Mouse (Mus musculus): Measurements from ENCODE around the gene Grik2. TPM values are rescaled to one million over a fixed set of nuclear protein-coding genes. Genes with fewer than 3 reads are reported as not detected.
"Not testable (repeated sequence)": the region's sequence is repeated elsewhere in the genome, so short reads cannot be mapped to it uniquely, and the experiment has no call there.

The Grik2 gene
- polyA plus RNA-seq, 1 experiment from 2014 or later: 15.5 TPM

DNA sequence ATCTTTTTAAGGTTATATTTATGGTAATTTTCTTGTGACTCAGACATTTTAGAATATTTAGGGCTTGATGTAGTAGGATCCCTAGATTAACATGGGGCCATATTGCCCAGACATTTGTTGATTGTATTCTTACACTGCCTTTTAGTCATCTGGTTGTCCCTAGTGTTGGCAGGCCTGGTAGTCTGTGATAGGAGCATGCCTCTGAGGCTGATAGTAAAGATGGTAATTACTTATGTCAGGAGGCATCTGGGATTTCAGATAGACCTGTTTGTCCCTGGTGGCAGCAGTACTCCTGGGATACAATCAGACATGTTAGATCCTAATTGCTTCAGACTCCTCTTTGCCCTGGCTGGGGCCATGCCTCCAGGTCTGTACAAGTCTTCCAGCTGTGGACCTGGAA is 423.3 kb downstream of the Grik2 start:
- Histone ChIP-seq H3K9ac (ENCODE audit: low read length) (no peak overlapping the region), H3K4me1 (ENCODE audit: control insufficient read depth, insufficient read depth, low read length) (no peaks in the 10 kb centered on the region), H3K36me3 (ENCODE audit: control insufficient read depth, insufficient read depth, low read length) (no peaks in the 10 kb centered on the region), H3K4me2 (no peak overlapping the region), H3K9me3 (ENCODE audit: control insufficient read depth, low read length) (no peaks in the 10 kb centered on the region), H3K27me3 (ENCODE audit: control insufficient read depth, insufficient read depth, low read length) (no peaks in the 10 kb centered on the region), H3K4me3 (ENCODE audit: low read depth, low read length) (no peak overlapping the region), H3K27ac (ENCODE audit: low read depth, low read length) (no peak overlapping the region)
- no peak for DNase-seq (ENCODE audit: low spot score, missing footprints)
- ATAC-seq (ENCODE audit: low FRiP score): no peak

DNA sequence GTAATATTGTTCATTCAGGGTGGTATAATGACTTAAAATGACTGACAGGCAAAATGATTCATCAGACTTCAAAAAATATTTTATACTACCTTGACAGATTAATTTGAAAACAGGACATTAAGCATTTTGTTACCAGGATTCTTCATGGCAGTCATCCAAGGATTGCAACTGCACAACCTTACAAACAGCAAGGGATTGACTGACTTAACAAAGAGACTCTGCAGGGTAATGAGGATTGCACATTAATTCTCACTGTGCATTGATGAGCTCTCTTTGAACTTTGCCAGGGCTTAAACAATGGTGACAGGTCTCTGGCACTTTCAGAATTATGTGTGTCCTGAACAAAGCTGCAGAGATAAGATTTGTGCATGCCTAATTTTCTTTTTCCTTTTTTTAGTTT is 466.2 kb downstream of the Grik2 start:
- Histone ChIP-seq H3K27me3 (ENCODE audit: control insufficient read depth, insufficient read depth, low read length) (no peaks in the 10 kb centered on the region), H3K4me3 (ENCODE audit: low read depth, low read length) (no peak overlapping the region), H3K27ac (ENCODE audit: low read depth, low read length) (no peak overlapping the region), H3K9ac (ENCODE audit: low read length) (no peak overlapping the region), H3K9me3 (ENCODE audit: control insufficient read depth, low read length) (no peaks in the 10 kb centered on the region), H3K4me1 (ENCODE audit: control insufficient read depth, insufficient read depth, low read length) (peaks cover 2% of the 10 kb centered on the region; the same call in 1 of the 2 replicates), H3K4me2 (no peak overlapping the region), H3K36me3 (ENCODE audit: control insufficient read depth, insufficient read depth, low read length) (no peaks in the 10 kb centered on the region)
- DNase-seq (ENCODE audit: low spot score, missing footprints) (peak; percentile 86), ATAC-seq (ENCODE audit: low FRiP score) (peak; percentile 88)

DNA sequence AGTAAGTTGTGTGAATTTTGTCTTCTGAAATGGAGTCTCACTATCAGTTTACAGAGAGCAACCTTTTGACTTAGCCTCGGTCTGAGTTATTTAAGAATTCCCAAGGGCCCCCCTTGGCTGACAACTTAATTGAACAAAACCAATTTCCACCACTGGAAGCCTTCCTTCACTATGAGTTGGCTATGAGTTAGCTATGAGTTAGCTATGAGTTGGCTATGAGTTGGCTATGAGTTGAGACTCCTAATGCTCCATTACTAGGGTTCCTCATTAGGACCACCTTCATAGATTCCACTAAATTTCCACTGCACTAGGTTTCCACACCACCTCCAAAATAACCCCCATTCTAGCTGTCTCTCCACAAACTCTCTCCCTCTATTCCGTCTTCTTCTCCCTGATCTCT is 468.7 kb downstream of the Grik2 start:
- peaks cover 2% of the 10 kb centered on the region; the same call in 1 of the 2 replicates for H3K4me1 ChIP-seq (ENCODE audit: control insufficient read depth, insufficient read depth, low read length)
- DNase-seq (ENCODE audit: low spot score, missing footprints) (no peak), ATAC-seq (ENCODE audit: low FRiP score) (no peak)
- H3K4me2 ChIP-seq: no peak overlapping the region
- no peaks in the 10 kb centered on the region for H3K36me3 ChIP-seq (ENCODE audit: control insufficient read depth, insufficient read depth, low read length)
- no peak overlapping the region for H3K27ac ChIP-seq (ENCODE audit: low read depth, low read length)
- no peaks in the 10 kb centered on the region for H3K27me3 ChIP-seq (ENCODE audit: control insufficient read depth, insufficient read depth, low read length)
- H3K9ac ChIP-seq (ENCODE audit: low read length): no peak overlapping the region
- no peaks in the 10 kb centered on the region for H3K9me3 ChIP-seq (ENCODE audit: control insufficient read depth, low read length)
- 87% methylated on average over 2 of the region's 2 CpGs for WGBS
- no peak overlapping the region for H3K4me3 ChIP-seq (ENCODE audit: low read depth, low read length)

DNA sequence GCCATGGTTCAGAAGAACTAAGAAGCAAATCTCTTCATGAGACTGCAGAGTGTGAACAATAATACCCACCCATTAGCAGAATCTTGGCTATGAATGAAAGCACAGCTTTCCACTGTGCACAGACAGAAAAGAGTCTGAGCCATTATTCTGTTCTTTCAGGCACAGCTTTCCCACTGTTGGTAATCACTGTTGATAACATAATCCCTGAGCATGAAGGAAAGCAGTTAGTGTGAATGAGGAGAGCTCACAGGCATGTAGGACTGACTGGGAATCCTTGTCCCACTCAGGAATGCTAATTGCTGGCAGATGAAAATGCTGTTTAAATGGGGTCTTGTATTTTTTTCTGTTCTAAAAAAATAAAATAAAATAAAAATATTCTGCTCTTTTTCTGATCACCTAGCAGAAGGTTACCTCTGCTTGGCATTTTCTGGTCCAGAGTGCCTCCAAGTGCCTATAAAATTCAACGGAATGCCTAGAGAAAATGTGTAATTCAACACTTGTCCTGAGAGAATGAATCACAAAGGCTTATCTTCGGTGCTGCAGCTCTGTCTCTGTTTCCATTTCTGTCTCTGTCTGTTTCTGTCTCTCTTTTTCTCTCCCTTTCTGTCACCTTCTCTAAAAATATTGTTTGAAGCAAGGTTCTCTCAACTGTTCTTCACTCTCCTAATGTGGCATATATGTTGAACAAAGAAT is 532.2 kb downstream of the Grik2 start:
- WGBS: 9% methylated on average over 2 of the region's 2 CpGs
- peak; percentile 96 for ATAC-seq (ENCODE audit: low FRiP score)

DNA sequence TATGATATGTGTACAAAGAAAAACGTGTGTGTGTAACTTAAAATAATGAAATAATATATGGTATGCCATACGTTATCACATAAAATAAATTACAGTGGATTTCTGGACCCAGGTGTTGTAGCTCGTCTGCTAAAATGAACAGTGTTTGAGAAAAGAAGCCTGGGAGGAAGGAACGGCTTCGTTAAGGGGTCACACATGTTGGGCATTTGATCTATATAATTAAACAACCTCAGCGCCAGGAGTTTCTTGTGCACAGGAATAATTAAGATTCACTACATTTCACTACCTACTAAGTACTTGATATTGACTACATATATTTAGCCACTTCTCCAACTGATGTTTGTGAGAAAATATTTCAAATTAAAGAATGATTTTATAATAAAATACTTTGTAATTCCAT is 551.2 kb downstream of the Grik2 start:
- H3K9me3 ChIP-seq (ENCODE audit: control insufficient read depth, low read length); H3K4me2 ChIP-seq; H3K4me3 ChIP-seq (ENCODE audit: low read depth, low read length); H3K27me3 ChIP-seq (ENCODE audit: control insufficient read depth, insufficient read depth, low read length); H3K4me1 ChIP-seq (ENCODE audit: control insufficient read depth, insufficient read depth, low read length); H3K36me3 ChIP-seq (ENCODE audit: control insufficient read depth, insufficient read depth, low read length); H3K9ac ChIP-seq (ENCODE audit: low read length); H3K27ac ChIP-seq (ENCODE audit: low read depth, low read length): not testable (repeated sequence)
- ATAC-seq (ENCODE audit: low FRiP score) (peak; percentile 51), DNase-seq (ENCODE audit: low spot score, missing footprints) (peak; percentile 75)
- WGBS: 69% methylated on average over 6 of the region's 6 CpGs

More for the DNA sequence above, 532.2 kb downstream of the Grik2 start:
- no peaks in the 10 kb centered on the region for H3K9me3 ChIP-seq (ENCODE audit: control insufficient read depth, low read length)
- H3K4me2 ChIP-seq: 0 out of 2 replicates have a peak overlapping the region, but pooled peaks have one; percentile 26
- peak; percentile 90 for DNase-seq (ENCODE audit: low spot score, missing footprints)
- no peak overlapping the region for H3K9ac ChIP-seq (ENCODE audit: low read length)
- no peaks in the 10 kb centered on the region for H3K36me3 ChIP-seq (ENCODE audit: control insufficient read depth, insufficient read depth, low read length)
- H3K4me1 ChIP-seq (ENCODE audit: control insufficient read depth, insufficient read depth, low read length): no peaks in the 10 kb centered on the region; the same call in 1 of the 2 replicates
- H3K27ac ChIP-seq (ENCODE audit: low read depth, low read length): peak overlapping the region; percentile 82
- no peak overlapping the region for H3K4me3 ChIP-seq (ENCODE audit: low read depth, low read length)
- no peaks in the 10 kb centered on the region for H3K27me3 ChIP-seq (ENCODE audit: control insufficient read depth, insufficient read depth, low read length)

DNA sequence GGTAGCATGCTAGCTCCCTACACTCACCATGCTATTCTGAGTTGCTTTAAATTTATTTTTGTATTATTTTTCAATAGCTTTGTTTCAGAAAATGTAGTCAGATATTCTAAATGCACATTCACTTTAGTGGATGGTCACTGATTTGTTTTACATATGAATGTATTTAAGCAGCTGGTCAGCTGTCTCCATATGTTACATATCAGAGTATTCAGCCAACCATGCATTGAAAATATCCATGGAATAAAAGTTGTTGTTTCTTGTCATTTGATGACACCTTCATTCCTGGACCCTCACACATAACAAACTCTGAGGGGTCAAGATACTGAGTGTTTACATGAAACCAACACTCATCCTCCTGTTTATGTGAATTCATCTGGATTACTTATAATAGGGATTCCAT is 551.7 kb downstream of the Grik2 start:
- not testable (repeated sequence) for H3K36me3 ChIP-seq (ENCODE audit: control insufficient read depth, insufficient read depth, low read length); H3K9me3 ChIP-seq (ENCODE audit: control insufficient read depth, low read length); H3K27me3 ChIP-seq (ENCODE audit: control insufficient read depth, insufficient read depth, low read length); H3K4me2 ChIP-seq; H3K4me1 ChIP-seq (ENCODE audit: control insufficient read depth, insufficient read depth, low read length); H3K4me3 ChIP-seq (ENCODE audit: low read depth, low read length); H3K9ac ChIP-seq (ENCODE audit: low read length); DNase-seq (ENCODE audit: low spot score, missing footprints); H3K27ac ChIP-seq (ENCODE audit: low read depth, low read length)
- ATAC-seq (ENCODE audit: low FRiP score): peak; percentile 64

DNA sequence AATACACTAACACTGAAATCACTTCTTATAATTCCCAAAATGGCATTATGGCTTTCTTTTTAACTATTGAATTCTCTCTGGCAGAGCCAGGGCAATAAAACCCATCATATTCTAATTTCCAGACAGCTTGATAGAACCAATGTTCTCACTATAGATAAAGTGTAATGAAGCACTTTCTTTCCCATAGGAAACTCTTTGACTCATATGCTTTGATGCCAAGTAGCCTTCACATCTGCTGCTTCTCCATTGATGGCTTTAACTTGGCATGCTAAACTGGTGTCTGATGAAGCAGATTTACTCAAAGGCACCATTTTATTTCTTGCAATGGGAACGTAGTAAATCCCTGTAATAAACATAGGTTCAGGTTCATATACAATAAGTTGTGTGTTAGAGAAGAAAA is 568.5 kb downstream of the Grik2 start:
- Histone ChIP-seq H3K9me3 (ENCODE audit: control insufficient read depth, low read length) (no peaks in the 10 kb centered on the region), H3K4me3 (ENCODE audit: low read depth, low read length) (no peak overlapping the region), H3K4me1 (ENCODE audit: control insufficient read depth, insufficient read depth, low read length) (no peaks in the 10 kb centered on the region), H3K4me2 (no peak overlapping the region), H3K36me3 (ENCODE audit: control insufficient read depth, insufficient read depth, low read length) (no peaks in the 10 kb centered on the region), H3K9ac (ENCODE audit: low read length) (no peak overlapping the region), H3K27ac (ENCODE audit: low read depth, low read length) (no peak overlapping the region), H3K27me3 (ENCODE audit: control insufficient read depth, insufficient read depth, low read length) (no peaks in the 10 kb centered on the region)
- no peak for ATAC-seq (ENCODE audit: low FRiP score)
- DNase-seq (ENCODE audit: low spot score, missing footprints): no peak
- 66% methylated on average over 1 of the region's 1 CpGs for WGBS

DNA sequence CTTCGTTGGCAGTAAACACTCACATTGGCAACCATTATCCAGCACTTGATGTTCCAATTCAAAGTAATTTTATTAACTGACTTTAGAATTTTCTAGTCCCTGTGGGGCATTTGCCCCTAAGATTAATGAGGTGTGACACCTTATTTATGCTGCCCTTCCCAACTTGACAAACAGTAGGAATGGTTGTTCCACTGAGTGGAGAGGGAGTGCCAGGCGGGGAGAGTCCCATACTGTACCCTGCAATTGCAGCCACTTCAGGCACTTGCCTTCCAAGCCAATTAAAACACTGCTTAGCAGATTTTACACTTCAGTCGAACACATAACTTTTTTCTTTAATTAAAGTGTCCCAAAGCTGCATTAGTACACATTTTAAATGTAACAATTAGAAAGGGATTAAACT is 568.9 kb downstream of the Grik2 start:
- ATAC-seq (ENCODE audit: low FRiP score) (no peak), DNase-seq (ENCODE audit: low spot score, missing footprints) (no peak)
- WGBS: 69% methylated on average over 3 of the region's 3 CpGs
- no peak overlapping the region for H3K4me3 ChIP-seq (ENCODE audit: low read depth, low read length)
- H3K27ac ChIP-seq (ENCODE audit: low read depth, low read length): no peak overlapping the region
- no peaks in the 10 kb centered on the region for H3K9me3 ChIP-seq (ENCODE audit: control insufficient read depth, low read length)
- H3K27me3 ChIP-seq (ENCODE audit: control insufficient read depth, insufficient read depth, low read length): no peaks in the 10 kb centered on the region
- no peak overlapping the region for H3K4me2 ChIP-seq
- no peak overlapping the region for H3K9ac ChIP-seq (ENCODE audit: low read length)
- no peaks in the 10 kb centered on the region for H3K4me1 ChIP-seq (ENCODE audit: control insufficient read depth, insufficient read depth, low read length)
- no peaks in the 10 kb centered on the region for H3K36me3 ChIP-seq (ENCODE audit: control insufficient read depth, insufficient read depth, low read length)

DNA sequence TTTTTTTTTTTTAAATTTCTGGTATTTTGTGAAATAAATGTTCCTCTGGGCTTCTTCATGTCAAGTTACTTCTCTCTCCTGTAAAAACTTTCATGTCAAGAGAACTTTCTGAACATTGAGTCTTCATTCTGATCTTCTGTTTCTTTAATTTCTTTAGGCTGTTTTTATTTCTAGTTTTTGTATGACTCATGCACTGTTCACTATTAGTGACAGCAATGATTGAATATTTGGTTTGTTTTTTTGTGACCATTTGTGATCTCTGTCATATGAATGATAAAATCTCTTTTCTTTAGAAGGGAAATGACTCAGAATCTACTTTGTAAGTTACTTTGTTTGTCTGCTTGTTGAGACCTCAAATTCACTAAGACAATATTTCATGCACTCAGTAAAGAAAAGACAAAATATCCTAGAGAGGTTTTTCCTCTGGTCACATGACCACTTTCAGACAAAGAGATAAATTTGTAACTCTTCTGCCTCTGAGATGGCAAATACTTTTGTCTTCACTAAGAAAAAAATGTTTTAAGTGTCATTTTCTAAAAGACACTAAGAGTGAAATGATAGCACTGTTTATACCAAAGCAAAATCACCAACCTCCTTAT is 596.7 kb downstream of the Grik2 start:
- ATAC-seq (ENCODE audit: low FRiP score) (no peak), DNase-seq (ENCODE audit: low spot score, missing footprints) (no peak)
- Histone ChIP-seq H3K4me2 (no peak overlapping the region), H3K4me3 (ENCODE audit: low read depth, low read length) (no peak overlapping the region), H3K4me1 (ENCODE audit: control insufficient read depth, insufficient read depth, low read length) (no peaks in the 10 kb centered on the region), H3K9me3 (ENCODE audit: control insufficient read depth, low read length) (no peaks in the 10 kb centered on the region), H3K27ac (ENCODE audit: low read depth, low read length) (no peak overlapping the region), H3K36me3 (ENCODE audit: control insufficient read depth, insufficient read depth, low read length) (no peaks in the 10 kb centered on the region), H3K9ac (ENCODE audit: low read length) (no peak overlapping the region), H3K27me3 (ENCODE audit: control insufficient read depth, insufficient read depth, low read length) (no peaks in the 10 kb centered on the region)

Measured in midbrain, embryonic 11.5 days (tissue).